Mouse (Mus musculus) mouse trophoblast stem cell (cell line): ENCODE data around the gene Med16.

Experiments
- in situ Hi-C, 2 experiments: fragments of 300-500 bp; cut with MseI, MboI; formaldehyde crosslinking; loops; 2 replicates in 1 of 2; 3 replicates in 1 of 2; pipeline ENCODE4 v1.15.1; 2025

The Med16 gene

DNA sequence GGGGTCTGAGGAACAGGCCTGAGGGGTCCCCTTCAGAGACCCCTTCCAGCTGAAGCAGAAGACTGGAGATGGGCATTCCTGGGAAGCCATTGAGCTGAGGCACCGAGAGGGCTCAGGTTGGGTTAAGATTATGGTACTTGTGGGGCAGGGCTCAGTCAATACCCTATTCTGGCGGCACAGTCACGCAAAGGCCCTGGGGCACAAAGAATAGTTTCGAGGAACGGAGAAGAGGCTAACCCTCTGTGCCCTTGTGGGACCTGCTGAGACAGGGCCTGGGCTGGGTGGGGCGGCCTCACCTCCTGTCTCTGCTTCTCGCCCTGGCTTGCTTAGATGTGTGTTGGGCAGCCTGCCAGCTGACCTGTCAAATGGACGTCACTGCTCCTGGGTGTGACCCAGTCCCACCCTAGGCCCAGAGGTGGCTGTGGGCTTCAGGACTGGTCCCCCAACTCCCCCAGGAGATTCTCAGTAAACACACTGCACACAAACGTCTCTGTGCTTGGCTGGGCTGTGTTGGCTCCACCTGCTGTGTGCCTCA, 24.5 kb upstream of the Med16 start:
- in situ Hi-C loops, result no loop called here

GRCm38 (mm10) chr10:79932736-79933135, 24.0 kb upstream of the Med16 start:
- in situ Hi-C loops, result no loop called here

DNA sequence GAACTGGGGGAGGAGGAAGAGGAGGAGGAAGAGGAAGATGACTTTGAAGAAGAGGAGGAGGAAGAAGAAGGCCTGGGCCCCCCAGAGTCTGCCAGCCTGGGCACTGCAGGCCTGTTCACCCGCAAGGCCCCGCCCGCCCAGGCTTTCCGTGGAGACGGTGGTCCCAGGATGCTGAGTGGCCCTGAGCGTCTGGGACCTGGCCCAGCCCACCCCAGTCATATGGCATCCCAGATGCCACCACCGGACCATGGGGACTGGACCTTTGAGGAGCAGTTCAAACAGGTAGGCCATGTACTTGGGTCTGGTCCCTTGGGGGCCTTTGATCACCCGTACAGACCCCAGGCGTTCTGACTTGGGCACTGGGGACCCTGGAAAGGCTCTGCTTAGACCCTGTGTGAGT, 23.1 kb upstream of the Med16 start:
- in situ Hi-C loops, result no loop called here

- in situ Hi-C loops, result no loop called here
Observed at GRCm38 (mm10) chr10:79930826-79931186, 22.1 kb upstream of the Med16 start.

DNA sequence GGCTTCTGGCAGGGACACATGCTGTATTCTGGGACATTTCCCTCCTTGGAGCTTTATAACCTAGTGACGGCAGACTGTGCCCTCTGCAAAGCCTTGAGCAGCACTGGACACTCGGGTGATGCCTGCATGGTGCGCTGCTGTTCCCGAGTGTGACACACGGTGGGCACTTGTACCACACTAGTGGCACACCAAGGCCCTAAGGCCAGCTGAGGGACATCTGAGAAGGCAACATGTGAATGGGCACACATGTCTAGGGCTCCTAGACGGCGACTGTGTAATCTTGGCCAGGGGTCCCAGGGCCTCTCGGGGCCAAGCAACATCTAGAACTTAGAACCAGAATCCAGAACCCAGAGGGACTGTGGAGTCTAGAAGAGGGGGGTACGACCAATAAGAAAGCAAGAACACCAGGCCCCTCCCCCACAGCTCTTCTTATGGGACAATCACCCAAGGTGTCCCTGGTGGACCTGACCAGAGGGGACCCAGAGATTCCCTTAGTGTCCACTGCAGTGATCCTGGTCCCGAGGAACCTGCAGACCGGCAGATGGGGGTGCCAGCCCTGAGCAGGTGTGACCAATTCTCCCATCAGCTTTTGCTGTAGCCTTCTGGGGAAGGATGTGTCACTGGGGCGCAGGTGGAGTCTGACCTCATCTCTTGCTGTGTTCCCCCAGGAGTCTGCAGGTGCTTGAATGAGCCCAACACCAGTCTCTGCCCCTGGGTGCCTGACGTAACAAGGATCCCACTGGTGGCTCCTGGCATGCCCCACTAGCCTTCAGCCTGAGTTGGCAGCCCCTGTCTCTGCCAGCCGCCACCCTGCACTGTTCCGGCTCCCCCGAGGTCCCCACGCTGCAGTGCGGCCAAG, 21.5 kb upstream of the Med16 start:
- in situ Hi-C loops, result no loop called here

DNA sequence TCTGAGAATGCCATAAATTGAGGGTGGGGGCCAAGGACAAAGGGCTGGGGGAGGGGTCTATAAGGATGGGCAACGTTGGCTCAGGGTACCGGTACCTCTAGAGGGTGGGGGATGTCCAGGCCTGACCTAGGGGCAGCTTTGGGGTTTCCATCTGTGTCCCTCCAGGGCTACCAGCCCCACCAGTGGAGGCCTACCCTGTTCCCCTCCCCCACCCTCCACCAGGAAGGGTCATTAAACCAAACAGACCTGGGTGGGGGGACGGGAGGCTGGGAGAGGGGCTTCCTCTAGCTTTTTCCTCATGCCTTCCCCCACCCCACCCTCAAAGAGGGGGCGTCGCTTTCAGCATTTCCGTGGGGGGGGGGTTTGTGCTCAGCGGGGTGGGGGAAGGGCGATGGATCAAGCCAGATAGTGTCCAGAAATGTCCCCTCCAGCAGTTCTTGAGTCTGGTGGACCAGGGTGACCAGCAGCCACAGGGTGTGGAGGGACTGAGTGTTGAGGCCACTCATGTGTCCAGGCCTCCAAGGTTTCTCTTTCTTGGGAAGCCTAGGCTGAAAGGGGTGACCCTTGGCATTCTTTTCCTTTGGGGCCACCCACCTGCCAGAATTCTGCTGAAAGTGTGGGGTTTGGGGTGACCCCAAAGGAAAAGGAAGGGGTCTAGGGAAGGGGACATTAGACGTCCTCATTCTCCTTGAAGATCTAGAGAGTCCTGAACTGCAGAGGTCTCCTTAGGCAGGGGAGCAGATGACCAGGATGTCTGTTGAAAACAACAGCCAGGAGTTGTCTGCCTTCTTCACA, 20.4 kb upstream of the Med16 start:
- in situ Hi-C loops, result no loop called here

GRCm38 (mm10) chr10:79928030-79928694, 19.4 kb upstream of the Med16 start:
- in situ Hi-C loops, result no loop called here

GRCm38 (mm10) chr10:79927324-79928029, 18.8 kb upstream of the Med16 start:
- in situ Hi-C loops, result no loop called here

DNA sequence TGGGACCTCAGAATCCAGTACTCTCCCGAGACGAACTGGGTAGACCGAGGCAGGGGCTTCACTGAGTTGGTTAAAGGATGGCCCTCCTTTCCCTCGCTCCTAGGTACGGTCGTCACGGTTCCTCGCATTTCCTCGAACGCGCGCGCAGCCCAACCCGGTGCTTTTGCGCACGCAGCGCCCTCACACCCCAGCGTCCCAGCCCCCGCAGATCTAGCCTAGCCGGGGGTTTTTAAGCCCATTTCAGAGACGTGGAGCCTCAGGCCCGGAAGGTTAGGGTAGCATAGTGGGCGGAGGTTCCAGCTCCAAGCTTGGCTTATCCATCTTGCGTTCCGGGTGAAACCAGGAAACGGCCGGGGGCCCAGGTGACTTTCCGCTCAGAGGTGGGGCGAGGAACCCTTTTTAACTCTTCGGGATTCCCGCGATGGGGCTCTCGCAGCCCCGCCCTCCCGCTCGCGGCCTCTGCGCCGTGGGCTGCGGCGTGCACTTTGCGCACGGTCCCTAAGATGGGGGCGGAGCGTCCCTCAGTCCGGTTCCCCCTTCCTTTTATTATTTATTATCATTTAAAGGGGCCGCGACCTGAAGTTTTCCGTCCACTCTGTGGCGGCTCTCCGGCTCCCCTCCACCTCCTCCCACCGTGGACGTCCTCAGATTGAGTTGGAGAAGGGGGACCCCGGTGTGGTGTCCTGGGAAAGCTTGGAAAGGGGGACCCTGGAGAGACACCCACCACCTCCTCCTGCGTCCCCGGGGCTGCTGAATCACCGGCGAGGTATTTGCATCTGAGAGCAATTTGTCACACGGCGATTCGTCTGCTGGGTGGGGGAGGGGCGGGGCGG, 18.0 kb upstream of the Med16 start, which contains the start of gene Arid3a:
Gene Arid3a, plus strand, starts transcription at position 553 of the 833 bp plus-strand sequence.
- in situ Hi-C loops, result no loop called here

DNA sequence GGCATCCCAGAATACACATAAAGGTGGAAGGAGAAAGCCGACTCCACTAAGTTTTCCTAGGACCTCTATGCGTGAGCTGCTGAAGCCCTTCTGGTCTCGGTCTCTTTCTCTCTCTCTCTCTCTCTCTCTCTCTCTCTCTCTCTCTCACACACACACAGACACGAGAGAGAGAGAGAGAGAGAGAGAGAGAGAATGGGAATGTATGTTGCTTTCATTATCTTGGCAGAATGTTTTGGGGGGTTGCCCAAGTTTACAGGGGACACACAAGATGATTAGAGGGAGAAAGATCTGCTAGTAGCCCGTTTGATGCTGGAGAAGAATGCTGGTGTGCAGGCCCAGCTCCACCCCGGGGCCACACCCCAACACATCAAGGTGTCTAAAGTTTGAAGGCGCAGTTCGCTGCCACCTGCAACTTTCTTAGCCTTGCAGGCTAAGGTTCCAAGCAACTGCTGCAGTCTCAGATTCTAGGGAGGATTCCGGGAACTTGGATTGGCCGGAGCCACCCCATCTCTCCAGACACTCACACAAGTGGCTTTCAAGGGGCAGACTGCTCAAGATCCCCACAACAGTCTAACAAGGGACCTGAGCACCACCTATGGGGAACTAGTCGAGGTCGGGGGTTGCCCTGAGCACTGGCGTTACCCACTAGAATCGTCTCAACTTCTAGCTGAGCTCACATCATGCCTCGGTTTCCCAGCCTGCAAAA, 17.2 kb upstream of the Med16 start:
- in situ Hi-C loops, result no loop called here

DNA sequence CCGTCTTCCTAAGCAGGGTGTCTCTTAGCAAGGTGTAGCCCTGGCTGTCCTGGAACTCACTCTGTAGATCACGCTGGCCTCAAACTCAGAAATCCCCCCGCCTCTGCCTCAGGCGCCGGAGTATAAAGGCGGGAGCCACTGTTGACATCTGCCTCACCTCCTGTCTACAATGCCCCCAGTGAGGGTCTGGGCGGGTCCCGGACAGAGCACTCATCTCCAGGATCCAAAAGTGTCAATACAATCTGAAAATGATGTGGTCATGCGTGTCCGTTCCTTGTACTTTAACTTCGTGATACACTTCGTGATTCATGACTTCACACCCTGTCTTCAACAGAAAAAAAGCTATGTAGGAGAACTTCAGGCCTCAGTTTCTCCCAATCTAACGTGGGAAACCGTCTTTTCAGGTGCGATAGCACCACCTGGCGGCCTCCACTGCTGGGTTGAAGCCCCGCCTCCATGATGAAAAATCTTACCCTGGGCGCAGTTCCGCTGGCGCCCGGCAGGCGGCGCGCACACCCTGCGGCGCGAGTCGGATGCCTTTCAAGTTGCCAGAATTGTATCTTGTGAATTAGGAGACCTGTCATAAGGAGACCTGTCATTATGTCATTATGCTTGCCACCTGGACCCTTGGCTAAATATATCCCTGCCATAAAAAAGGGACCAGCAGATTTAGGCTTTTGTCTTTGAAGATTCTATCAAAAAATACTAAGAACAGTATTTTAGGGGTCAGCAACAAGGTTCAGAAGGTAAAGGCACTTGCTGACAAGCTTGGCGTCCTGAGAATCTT, 16.5 kb upstream of the Med16 start:
- in situ Hi-C loops, result loop anchor here in 1 of 2 experiments (5.0 kb wide), 1 partner anchor 38 kb away; the partner anchor contains the start of gene Elane

DNA sequence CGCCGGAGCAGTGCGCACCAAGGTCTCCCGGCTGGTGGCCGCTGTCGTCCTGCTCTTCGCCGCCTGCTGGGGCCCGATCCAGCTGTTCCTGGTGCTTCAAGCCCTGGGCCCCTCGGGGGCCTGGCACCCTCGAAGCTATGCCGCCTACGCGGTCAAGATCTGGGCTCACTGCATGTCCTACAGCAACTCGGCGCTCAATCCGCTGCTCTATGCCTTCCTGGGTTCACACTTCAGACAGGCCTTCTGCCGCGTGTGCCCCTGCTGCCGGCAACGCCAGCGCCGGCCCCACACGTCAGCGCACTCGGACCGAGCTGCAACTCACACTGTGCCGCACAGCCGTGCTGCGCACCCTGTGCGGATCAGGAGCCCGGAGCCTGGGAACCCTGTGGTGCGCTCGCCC, 12.8 kb upstream of the Med16 start:
- in situ Hi-C loops, result loop anchor here in 1 of 2 experiments (5.0 kb wide), 1 partner anchor 34 kb away; the partner anchor contains the start of gene Elane

DNA sequence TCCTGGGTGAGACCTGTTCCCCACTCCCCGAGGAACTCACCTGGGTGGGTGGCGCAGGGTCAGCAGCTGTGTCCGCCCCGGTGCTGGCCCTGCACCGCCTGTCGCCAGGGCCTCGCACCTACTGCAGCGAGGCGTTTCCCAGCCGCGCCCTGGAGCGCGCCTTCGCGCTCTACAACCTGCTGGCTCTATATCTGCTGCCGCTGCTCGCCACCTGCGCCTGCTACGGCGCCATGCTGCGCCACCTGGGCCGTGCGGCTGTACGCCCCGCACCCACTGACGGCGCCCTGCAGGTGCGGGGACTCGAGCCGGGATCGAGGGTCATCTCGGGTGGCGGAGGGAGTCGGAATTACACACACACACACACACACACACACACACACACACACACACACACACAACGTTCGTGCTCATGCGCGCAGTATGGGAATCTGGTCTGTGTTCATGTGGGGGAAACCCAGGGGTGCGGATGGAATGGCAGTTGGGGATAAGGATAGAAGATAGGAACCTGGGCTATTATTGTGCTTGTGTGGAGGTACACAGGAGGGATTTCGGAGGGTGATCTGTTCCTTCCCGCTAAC, 12.3 kb upstream of the Med16 start, which contains the start of gene R3hdm4:
Gene R3hdm4, minus strand, starts transcription at position 251 of the 578 bp plus-strand sequence.
- in situ Hi-C loops, result loop anchor here in 1 of 2 experiments (5.0 kb wide), 1 partner anchor 34 kb away; the partner anchor contains the start of gene Elane

DNA sequence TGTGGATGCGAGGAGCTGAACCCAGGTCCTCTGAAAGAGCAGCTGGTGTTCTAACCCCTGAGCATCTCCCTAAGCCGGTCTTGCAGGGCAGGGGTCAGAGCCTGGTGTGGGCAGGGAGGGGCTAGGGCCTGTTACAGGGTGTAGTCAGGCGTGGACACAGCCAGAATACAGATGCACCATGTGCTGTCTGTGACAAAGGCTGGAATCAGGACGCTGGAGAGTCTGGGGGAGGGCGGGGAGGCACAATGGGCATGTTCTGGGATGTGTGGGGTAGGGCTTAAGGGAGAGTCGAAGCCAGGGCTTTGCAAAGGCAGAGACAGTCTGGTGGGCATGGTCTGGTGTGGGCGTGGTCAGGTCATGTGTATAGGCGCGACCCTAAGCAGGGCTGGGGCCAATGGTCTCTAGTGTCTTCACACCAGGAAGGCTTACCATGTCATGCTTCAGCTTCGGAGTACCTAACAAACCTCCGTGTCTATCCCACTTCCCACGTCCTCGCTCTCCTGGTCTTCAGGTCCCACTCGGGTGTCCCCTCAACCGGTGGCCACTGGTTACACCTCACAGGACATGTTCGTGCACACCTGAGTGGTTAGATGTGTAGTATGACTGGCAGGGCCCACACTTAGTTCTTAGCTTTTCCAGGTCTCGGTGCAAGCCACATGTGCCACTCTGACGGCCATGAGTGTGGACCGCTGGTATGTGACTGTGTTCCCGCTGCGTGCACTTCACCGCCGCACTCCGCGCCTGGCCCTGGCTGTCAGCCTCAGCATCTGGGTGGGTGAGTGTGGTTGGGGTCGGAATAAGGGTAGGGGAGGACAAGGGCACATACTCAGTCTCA, 11.6 kb upstream of the Med16 start:
- in situ Hi-C loops, result loop anchor here in 1 of 2 experiments (5.0 kb wide), 1 partner anchor 33 kb away; the partner anchor contains the start of gene Elane

- in situ Hi-C loops, result no loop called here
Observed at GRCm38 (mm10) chr10:79919251-79919849, 10.6 kb upstream of the Med16 start.

DNA sequence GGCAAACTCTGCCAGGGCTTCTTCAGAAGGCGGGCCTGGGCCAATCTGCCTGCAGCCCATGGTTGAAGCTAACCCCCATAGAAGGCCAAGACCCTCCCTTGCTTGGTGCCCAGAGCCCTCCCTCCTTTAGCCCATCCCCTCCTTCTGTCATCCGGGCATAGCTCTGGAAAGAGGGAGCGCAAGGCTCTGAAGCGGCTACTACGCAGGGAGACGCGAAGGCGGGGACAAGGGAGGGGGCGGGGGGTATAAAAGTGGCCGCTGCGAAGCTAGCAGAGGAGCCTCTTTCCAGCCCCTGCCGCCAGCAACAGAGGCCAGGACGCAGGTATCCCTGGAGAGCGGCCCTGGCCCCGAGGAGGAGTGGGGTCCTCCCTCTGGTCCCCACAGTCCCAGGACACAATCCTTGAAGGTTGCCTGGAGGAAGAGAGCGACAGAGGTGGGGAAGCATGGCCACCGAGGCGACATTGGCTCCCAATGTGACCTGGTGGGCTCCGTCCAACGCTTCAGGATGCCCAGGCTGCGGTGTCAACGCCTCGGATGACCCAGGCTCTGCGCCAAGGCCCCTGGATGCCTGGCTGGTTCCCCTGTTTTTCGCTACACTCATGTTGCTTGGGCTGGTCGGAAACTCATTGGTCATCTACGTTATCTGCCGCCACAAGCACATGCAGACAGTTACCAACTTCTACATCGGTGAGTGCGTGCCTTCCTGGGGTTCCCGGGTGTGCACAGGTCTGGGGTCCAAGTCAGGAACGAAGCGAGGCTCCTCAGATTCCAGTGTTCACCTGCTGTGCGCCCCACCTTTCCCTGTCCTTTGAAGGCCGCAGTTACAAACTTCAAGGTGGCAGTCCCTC, 9.7 kb upstream of the Med16 start:
- in situ Hi-C loops, result no loop called here
